Mouse (Mus musculus) bone marrow macrophage, adult 2 months (primary cell): Measurements from ENCODE around the gene Slc39a11.

Source experiments
- CTCF ChIP-seq: IDR thresholded peaks from 2 replicates; pipeline ENCODE4 v1.5.1; 2012; ENCODE audit warnings: low read depth, mild to moderate bottlenecking, low read length, moderate library complexity
- POLR2A ChIP-seq: IDR thresholded peaks from 2 replicates; pipeline ENCODE4 v1.6.1; 2012; ENCODE audit warnings: mild to moderate bottlenecking, low read depth, low read length, borderline replicate concordance

GRCm38 (mm10) chr11:113291781-113292714 lies 357.8 kb downstream of the Slc39a11 start:
- TF ChIP-seq CTCF = no peak
- TF ChIP-seq POLR2A = no peak
